Mouse (Mus musculus): ENCODE measurements around the gene Cnn2.

Gene Cnn2

GRCm38 (mm10) chr10:80017771-80018170 lies 29.4 kb downstream of the Cnn2 start:
- DNase-seq (ENCODE audit: low read depth, low spot score): no peak

GRCm38 (mm10) chr10:80018739-80019297 lies 30.4 kb downstream of the Cnn2 start:
- no peak for DNase-seq (ENCODE audit: low read depth, low spot score)

- no peak for DNase-seq (ENCODE audit: low read depth, low spot score)
Measured at GRCm38 (mm10) chr10:80019471-80020131, 31.2 kb downstream of the Cnn2 start.

- no peak for DNase-seq (ENCODE audit: low read depth, low spot score)
Measured at GRCm38 (mm10) chr10:80020191-80020590, 31.8 kb downstream of the Cnn2 start.

GRCm38 (mm10) chr10:80020603-80021319 lies 32.4 kb downstream of the Cnn2 start:
- DNase-seq (ENCODE audit: low read depth, low spot score): no peak

- DNase-seq (ENCODE audit: low read depth, low spot score): no peak
Measured at GRCm38 (mm10) chr10:80021320-80021641, 32.9 kb downstream of the Cnn2 start.

- DNase-seq (ENCODE audit: low read depth, low spot score): no peak
Measured at GRCm38 (mm10) chr10:80022164-80022563, 33.8 kb downstream of the Cnn2 start.

GRCm38 (mm10) chr10:80022806-80023205 lies 34.4 kb downstream of the Cnn2 start:
- no peak for DNase-seq (ENCODE audit: low read depth, low spot score)

GRCm38 (mm10) chr10:80023758-80024157 lies 35.4 kb downstream of the Cnn2 start:
- no peak for DNase-seq (ENCODE audit: low read depth, low spot score)

- DNase-seq (ENCODE audit: low read depth, low spot score): no peak
Measured at GRCm38 (mm10) chr10:80024229-80025043, 36.1 kb downstream of the Cnn2 start.

- DNase-seq (ENCODE audit: low read depth, low spot score): no peak
Measured at GRCm38 (mm10) chr10:80025044-80025347, 36.6 kb downstream of the Cnn2 start.

- no peak for DNase-seq (ENCODE audit: low read depth, low spot score)
Measured at GRCm38 (mm10) chr10:80025463-80025862, 37.1 kb downstream of the Cnn2 start.

- DNase-seq (ENCODE audit: low read depth, low spot score): no peak
Measured at GRCm38 (mm10) chr10:80025889-80026288, 37.5 kb downstream of the Cnn2 start.

- no peak for DNase-seq (ENCODE audit: low read depth, low spot score)
Measured at GRCm38 (mm10) chr10:80027681-80028520, 39.5 kb downstream of the Cnn2 start.

- DNase-seq (ENCODE audit: low read depth, low spot score): no peak
Measured at GRCm38 (mm10) chr10:80028521-80028846, 40.1 kb downstream of the Cnn2 start.

GRCm38 (mm10) chr10:80030191-80030590 lies 41.8 kb downstream of the Cnn2 start:
- DNase-seq (ENCODE audit: low read depth, low spot score): no peak

- DNase-seq (ENCODE audit: low read depth, low spot score): no peak
Measured at GRCm38 (mm10) chr10:80030736-80031135, 42.4 kb downstream of the Cnn2 start.

- DNase-seq (ENCODE audit: low read depth, low spot score): no peak
Measured at GRCm38 (mm10) chr10:80032799-80033480, 44.6 kb downstream of the Cnn2 start.

- DNase-seq (ENCODE audit: low read depth, low spot score): no peak
Measured at GRCm38 (mm10) chr10:80033511-80034391, 45.4 kb downstream of the Cnn2 start.

- DNase-seq (ENCODE audit: low read depth, low spot score): no peak
Measured at GRCm38 (mm10) chr10:80035148-80035547, 46.8 kb downstream of the Cnn2 start.
